Mouse (Mus musculus) thymus, adult 2 months (tissue): ENCODE data around the gene Prr29.

Source experiments
- CTCF ChIP-seq: fragments of 200-500 bp; IDR thresholded peaks from 2 replicates; pipeline ENCODE4 v1.5.1; 2012; ENCODE audit warnings: mild to moderate bottlenecking, control low read depth, low read length, moderate library complexity, borderline replicate concordance; ENCODE audit not compliant: control insufficient read depth, poor library complexity, insufficient read depth; ENCODE audit errors: extremely low read depth
- POLR2A ChIP-seq: fragments of 200-500 bp; IDR thresholded peaks from 2 replicates; pipeline ENCODE4 v1.6.1; 2012; ENCODE audit warnings: mild to moderate bottlenecking, low read length, control low read depth, moderate library complexity; ENCODE audit not compliant: control insufficient read depth, poor library complexity, insufficient read depth; ENCODE audit errors: extremely low read depth

GRCm38 (mm10) chr11:106392597-106393330 is 27.5 kb downstream of the Prr29 start:
- TF ChIP-seq CTCF (no peak), POLR2A (no peak)
